Mouse (Mus musculus): ENCODE data around the gene Cdc42bpg. TPM values are rescaled to one million over a fixed set of nuclear protein-coding genes. Genes with fewer than 3 reads are reported as not detected.

The Cdc42bpg gene
- 1.0 TPM in 2 replicates for polyA plus RNA-seq (2015; fragmentation: Nextera tagmentation; extraction: Ambion mirVana)

GRCm38 (mm10) chr19:6306137-6306551 lies at the start of gene Cdc42bpg:
Cdc42bpg (plus strand) TSS chr19:6306456.
- peak within 1 kb of the TSS; percentile 71 for H3K9ac ChIP-seq (ENCODE audit: low read depth, low read length)
- ATAC-seq (replicated peaks; ENCODE audit: low FRiP score, low read depth) (peak; percentile 81), DNase-seq (ENCODE audit: low spot score) (peak; percentile 88)
- no peak for TF ChIP-seq CTCF (IDR thresholded peaks at IDR 0.05; ENCODE audit: low read depth)
- peak within 1 kb of the TSS; percentile 65 for H3K4me3 ChIP-seq (replicated peaks; ENCODE audit: low read depth, low read length)
- peak within 1 kb of the TSS; percentile 71 for H3K4me2 ChIP-seq (ENCODE audit: low read length)
- no peaks in the 10 kb centered on the region for H3K9me3 ChIP-seq (replicated peaks; ENCODE audit: low read length)
- no peaks in the 10 kb centered on the region for H3K27me3 ChIP-seq (ENCODE audit: insufficient read depth, low read length)
- H3K27ac ChIP-seq, result peak within 1 kb of the TSS; percentile 81
- 2% methylated on average over 38 of the region's 38 CpGs for WGBS
- peaks cover 15% of the 10 kb centered on the region; the same call in 1 of the 2 replicates for H3K4me1 ChIP-seq (replicated peaks; ENCODE audit: insufficient read depth, low read length)
- peaks cover 14% of the 10 kb centered on the region; the same call in 1 of the 2 replicates for H3K36me3 ChIP-seq (ENCODE audit: insufficient read depth, low read length)

- Histone ChIP-seq H3K4me3 (replicated peaks; ENCODE audit: low read depth, low read length) (no peak overlapping the region), H3K9ac (ENCODE audit: low read depth, low read length) (no peak overlapping the region), H3K9me3 (replicated peaks; ENCODE audit: low read length) (no peaks in the 10 kb centered on the region), H3K4me2 (ENCODE audit: low read length) (no peak overlapping the region), H3K27ac (no peak overlapping the region), H3K36me3 (ENCODE audit: insufficient read depth, low read length) (peaks cover 46% of the 10 kb centered on the region), H3K27me3 (ENCODE audit: insufficient read depth, low read length) (no peaks in the 10 kb centered on the region), H3K4me1 (replicated peaks; ENCODE audit: insufficient read depth, low read length) (no peaks in the 10 kb centered on the region; the same call in 1 of the 2 replicates)
- WGBS, result 71% methylated on average over 2 of the region's 2 CpGs
- ATAC-seq (replicated peaks; ENCODE audit: low FRiP score, low read depth), result no peak
- peak; percentile 55 for TF ChIP-seq CTCF (IDR thresholded peaks at IDR 0.05; ENCODE audit: low read depth)
- DNase-seq (ENCODE audit: low spot score), result peak; percentile 54
Measured at GRCm38 (mm10) chr19:6260428-6260827, 45.8 kb upstream of the Cdc42bpg start.

- DNase-seq (ENCODE audit: low spot score) (no peak), ATAC-seq (replicated peaks; ENCODE audit: low FRiP score, low read depth) (no peak)
- Histone ChIP-seq H3K4me1 (replicated peaks; ENCODE audit: insufficient read depth, low read length) (no peaks in the 10 kb centered on the region; the same call in 1 of the 2 replicates), H3K9ac (ENCODE audit: low read depth, low read length) (no peak overlapping the region), H3K27ac (no peak overlapping the region), H3K27me3 (ENCODE audit: insufficient read depth, low read length) (no peaks in the 10 kb centered on the region), H3K4me3 (replicated peaks; ENCODE audit: low read depth, low read length) (no peak overlapping the region), H3K9me3 (replicated peaks; ENCODE audit: low read length) (no peaks in the 10 kb centered on the region), H3K4me2 (ENCODE audit: low read length) (no peak overlapping the region), H3K36me3 (ENCODE audit: insufficient read depth, low read length) (peaks cover 41% of the 10 kb centered on the region)
- WGBS, result 93% methylated on average over 4 of the region's 4 CpGs
- peak; percentile 47; the same call in 1 of the 2 replicates for TF ChIP-seq CTCF (IDR thresholded peaks at IDR 0.05; ENCODE audit: low read depth)
Measured at GRCm38 (mm10) chr19:6260946-6261345, 45.3 kb upstream of the Cdc42bpg start.

- H3K4me2 ChIP-seq (ENCODE audit: low read length), result no peak overlapping the region
- H3K27me3 ChIP-seq (ENCODE audit: insufficient read depth, low read length), result no peaks in the 10 kb centered on the region
- DNase-seq (ENCODE audit: low spot score) (no peak), ATAC-seq (replicated peaks; ENCODE audit: low FRiP score, low read depth) (peak; percentile 9; the same call in 1 of the 2 replicates)
- H3K36me3 ChIP-seq (ENCODE audit: insufficient read depth, low read length), result peaks cover 37% of the 10 kb centered on the region
- H3K4me3 ChIP-seq (replicated peaks; ENCODE audit: low read depth, low read length), result no peak overlapping the region
- H3K4me1 ChIP-seq (replicated peaks; ENCODE audit: insufficient read depth, low read length), result no peaks in the 10 kb centered on the region; the same call in 1 of the 2 replicates
- H3K27ac ChIP-seq, result no peak overlapping the region
- no peak for TF ChIP-seq CTCF (IDR thresholded peaks at IDR 0.05; ENCODE audit: low read depth)
- H3K9me3 ChIP-seq (replicated peaks; ENCODE audit: low read length), result no peaks in the 10 kb centered on the region
- WGBS, result 89% methylated on average over 14 of the region's 14 CpGs
- no peak overlapping the region for H3K9ac ChIP-seq (ENCODE audit: low read depth, low read length)
Measured at GRCm38 (mm10) chr19:6261379-6261778, 44.9 kb upstream of the Cdc42bpg start.

- peak overlapping the region; percentile 48; the same call in 1 of the 2 replicates for H3K27ac ChIP-seq
Measured at GRCm38 (mm10) chr19:6262222-6262621, 44.0 kb upstream of the Cdc42bpg start.

GRCm38 (mm10) chr19:6262839-6263433 lies 43.3 kb upstream of the Cdc42bpg start:
- H3K36me3 ChIP-seq (ENCODE audit: insufficient read depth, low read length), result peaks cover 22% of the 10 kb centered on the region
- DNase-seq (ENCODE audit: low spot score), result no peak
- H3K27ac ChIP-seq, result peak overlapping the region; percentile 48
- TF ChIP-seq CTCF (IDR thresholded peaks at IDR 0.05; ENCODE audit: low read depth), result no peak
- no peaks in the 10 kb centered on the region for H3K9me3 ChIP-seq (replicated peaks; ENCODE audit: low read length)
- no peak overlapping the region; the same call in 1 of the 2 replicates for H3K9ac ChIP-seq (ENCODE audit: low read depth, low read length)
- 66% methylated on average over 8 of the region's 8 CpGs for WGBS
- no peaks in the 10 kb centered on the region; the same call in 1 of the 2 replicates for H3K4me1 ChIP-seq (replicated peaks; ENCODE audit: insufficient read depth, low read length)
- no peak overlapping the region for H3K4me3 ChIP-seq (replicated peaks; ENCODE audit: low read depth, low read length)
- ATAC-seq (replicated peaks; ENCODE audit: low FRiP score, low read depth), result peak; percentile 50
- H3K4me2 ChIP-seq (ENCODE audit: low read length), result peak overlapping the region; percentile 27; the same call in 1 of the 2 replicates
- no peaks in the 10 kb centered on the region for H3K27me3 ChIP-seq (ENCODE audit: insufficient read depth, low read length)

More at GRCm38 (mm10) chr19:6262222-6262621, 44.0 kb upstream of the Cdc42bpg start:
- DNase-seq (ENCODE audit: low spot score) (peak; percentile 68), ATAC-seq (replicated peaks; ENCODE audit: low FRiP score, low read depth) (no peak)
- Histone ChIP-seq H3K4me1 (replicated peaks; ENCODE audit: insufficient read depth, low read length) (no peaks in the 10 kb centered on the region; the same call in 1 of the 2 replicates), H3K9ac (ENCODE audit: low read depth, low read length) (no peak overlapping the region), H3K4me3 (replicated peaks; ENCODE audit: low read depth, low read length) (no peak overlapping the region), H3K27me3 (ENCODE audit: insufficient read depth, low read length) (no peaks in the 10 kb centered on the region), H3K36me3 (ENCODE audit: insufficient read depth, low read length) (peaks cover 29% of the 10 kb centered on the region), H3K4me2 (ENCODE audit: low read length) (no peak overlapping the region), H3K9me3 (replicated peaks; ENCODE audit: low read length) (no peaks in the 10 kb centered on the region)
- peak; percentile 88 for TF ChIP-seq CTCF (IDR thresholded peaks at IDR 0.05; ENCODE audit: low read depth)
- WGBS, result 61% methylated on average over 7 of the region's 7 CpGs
